Mouse (Mus musculus) stomach, postnatal 0 days (tissue): Measurements from ENCODE around the gene Immp2l.
"Not testable (repeated sequence)": the region's sequence is repeated elsewhere in the genome, so short reads cannot be mapped to it uniquely, and the experiment has no call there.

Experiments
- CTCF ChIP-seq: IDR thresholded peaks from 2 replicates; pipeline ENCODE4 v1.5.1; 2016; ENCODE audit warnings: antibody characterized with exemption, low read depth, mild to moderate bottlenecking, moderate library complexity
- EP300 ChIP-seq: optimal IDR thresholded peaks from 2 replicates; pipeline ENCODE3; 2016; ENCODE audit warnings: antibody characterized with exemption

DNA sequence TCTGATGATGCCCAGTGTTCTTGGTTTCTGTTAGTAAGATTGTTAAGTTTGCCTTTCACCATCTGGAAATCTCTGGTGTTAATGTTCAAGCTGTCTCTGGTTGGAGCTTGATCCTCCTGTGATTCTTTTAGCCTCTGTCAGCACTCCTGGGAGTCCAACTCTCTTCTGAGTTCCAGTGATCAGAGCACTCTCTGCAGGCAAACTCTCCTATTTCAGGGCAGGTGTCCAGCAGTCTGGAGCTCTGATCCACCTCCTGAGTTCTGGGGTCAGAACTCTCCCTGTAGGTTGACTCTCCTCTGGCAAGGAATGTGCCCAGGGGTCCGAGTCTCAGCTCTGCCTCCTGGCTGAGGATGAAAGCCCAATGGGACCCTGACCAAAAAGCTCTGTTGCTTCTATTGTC is 769.8 kb downstream of the Immp2l start:
- not testable (repeated sequence) for TF ChIP-seq CTCF, EP300
